Comparison of ENCODE assay signal across 7 mouse cellular contexts in genomic region chr11:85382055-85382454, GRCm38 (mm10). TPM values are rescaled to one million over a fixed set of nuclear protein-coding genes. Genes with fewer than 3 reads are reported as not detected.
DNase-seq lines count a peak whose midpoint lies in the region; ATAC-seq and TF ChIP-seq lines count a peak whose summit lies in the region.

No protein-coding gene starts in this region.

- peak; percentile 54 for DNase-seq in ES-E14 (ENCODE audit: low read depth, low spot score)
- DNase-seq in adrenal gland, postnatal 14 days: peak; percentile 74
- DNase-seq in embryonic facial prominence, embryonic 10.5 days (ENCODE audit: low spot score): peak; percentile 76
- DNase-seq in heart, adult 8-10 months (ENCODE audit: low spot score): peak; percentile 71
- DNase-seq in layer of hippocampus, adult 2 months (ENCODE audit: low spot score in 2 of 2): peak; percentile 60 to 78
- peak; percentile 25 to 35 for DNase-seq in right cerebral cortex, postnatal 36 days (ENCODE audit: low spot score in 2 of 2)

- peaks cover 2% of the 10 kb centered on the region; the same call in 1 of the 2 replicates for H3K36me3 ChIP-seq in ES-E14 (ENCODE audit: control insufficient read depth, insufficient read depth, low read length, poor library complexity, severe bottlenecking)
- H3K36me3 ChIP-seq in embryonic facial prominence, embryonic 10.5 days (replicated peaks): no peaks in the 10 kb centered on the region
- H3K36me3 ChIP-seq in lung, embryonic 16.5 days (ENCODE audit: control insufficient read depth, insufficient read depth, low read length): no peaks in the 10 kb centered on the region

- no peak overlapping the region for H3K4me3 ChIP-seq in ES-E14 (ENCODE audit: insufficient read depth in 1 of 2, low read depth in 1 of 2, low read length in 2 of 2, poor library complexity in 1 of 2, severe bottlenecking in 1 of 2)
- no peak overlapping the region for H3K4me3 ChIP-seq in embryonic facial prominence, embryonic 10.5 days
- H3K4me3 ChIP-seq in layer of hippocampus, adult 2 months: no peak overlapping the region
- no peak overlapping the region for H3K4me3 ChIP-seq in lung, embryonic 16.5 days (ENCODE audit: low read length)

- H3K4me2 ChIP-seq in lung, embryonic 16.5 days (ENCODE audit: low read depth, low read length): no peak overlapping the region

- peak; percentile 65; the same call in 1 of the 2 replicates for ATAC-seq in lung, embryonic 16.5 days (ENCODE audit: low read depth)

- H3K4me1 ChIP-seq in ES-E14 (ENCODE audit: control insufficient read depth in 2 of 2, insufficient read depth in 2 of 2, low read length in 2 of 2, poor library complexity in 1 of 2): no peaks in the 10 kb centered on the region
- H3K4me1 ChIP-seq in embryonic facial prominence, embryonic 10.5 days: no peaks in the 10 kb centered on the region
- H3K4me1 ChIP-seq in lung, embryonic 16.5 days (replicated peaks; ENCODE audit: control insufficient read depth, insufficient read depth, low read length): peaks cover 3% of the 10 kb centered on the region; the same call in 1 of the 2 replicates

- no peak overlapping the region for H3K27ac ChIP-seq in ES-E14 (ENCODE audit: insufficient read depth, low read depth, low read length, poor library complexity, severe bottlenecking)
- H3K27ac ChIP-seq in embryonic facial prominence, embryonic 10.5 days (replicated peaks): no peak overlapping the region
- H3K27ac ChIP-seq in layer of hippocampus, adult 2 months: no peak overlapping the region
- no peak overlapping the region for H3K27ac ChIP-seq in lung, embryonic 16.5 days (ENCODE audit: low read length)

- in situ Hi-C loops in ES-E14 (cut with MboI; ENCODE audit: low sequenced_read_pairs in 2 of 2, unreplicated experiment in 2 of 2): loop anchor here in 1 of 2 experiments (10.0 kb wide), 1 partner anchor 443 kb away; no protein-coding TSS in a partner anchor

- H3K9me3 ChIP-seq in ES-E14 (ENCODE audit: control insufficient read depth, insufficient read depth, low read depth, low read length): no peaks in the 10 kb centered on the region
- H3K9me3 ChIP-seq in embryonic facial prominence, embryonic 10.5 days: no peaks in the 10 kb centered on the region
- no peaks in the 10 kb centered on the region for H3K9me3 ChIP-seq in lung, embryonic 16.5 days (ENCODE audit: control insufficient read depth, low read length)

- WGBS in embryonic facial prominence, embryonic 10.5 days: 21% methylated on average over 4 of the region's 4 CpGs
- WGBS in lung, embryonic 16.5 days: 4% methylated on average over 4 of the region's 4 CpGs

- no peak overlapping the region for H3K9ac ChIP-seq in ES-E14 (ENCODE audit: insufficient read depth, low read depth, low read length, poor library complexity, severe bottlenecking)
- no peak overlapping the region for H3K9ac ChIP-seq in lung, embryonic 16.5 days (ENCODE audit: low read length)

- TF ChIP-seq CTCF in layer of hippocampus, adult 2 months (conservative IDR thresholded peaks at IDR 0.05): peak; percentile 93

- H3K27me3 ChIP-seq in embryonic facial prominence, embryonic 10.5 days (replicated peaks; ENCODE audit: low read depth, poor library complexity, severe bottlenecking): no peaks in the 10 kb centered on the region
- no peaks in the 10 kb centered on the region for H3K27me3 ChIP-seq in lung, embryonic 16.5 days (ENCODE audit: control insufficient read depth, insufficient read depth, low read depth, low read length)

TF ChIP-seq in ES-E14, 5 proteins besides CTCF, POLR2A, EP300 and RAD21:
- TF ChIP-seq ZC3H11A (IDR thresholded peaks at IDR 0.05; ENCODE audit: borderline replicate concordance, low read depth, low read length) (peak; percentile 60; the same call in 1 of the 2 replicates), ZNF384 (IDR thresholded peaks at IDR 0.05; ENCODE audit: low read depth, low read length) (no peak)
TF ChIP-seq in ES-E14: peak in this region for 1.

RNA-seq across cellular contexts. Expression of gene Bcas3, which starts 29.1 kb away (rescaled TPM):
- 23.6 and 26.9 TPM in 2 replicates for total RNA-seq in ES-E14 (2012; rRNA removed)
- 39.2 and 40.5 TPM in 2 replicates for total RNA-seq in adrenal gland, postnatal 14 days (2021)
- 26.4 and 27.7 TPM in 2 replicates for polyA plus RNA-seq in embryonic facial prominence, embryonic 10.5 days (2016; fragmentation: Nextera tagmentation; extraction: Ambion mirVana)
- 10 to 100 TPM; 35.3 to 44.4 (median 42.9) TPM for total RNA-seq in heart, adult 8-10 months (2022)
- 10 to 100 TPM; 67.6 to 75.1 TPM for total RNA-seq in layer of hippocampus, adult 2 months (2021)
- polyA plus RNA-seq in lung, embryonic 16.5 days (2015; fragmentation: Nextera tagmentation; extraction: Ambion mirVana): 38.4 and 40.0 TPM in 2 replicates
